Mouse (Mus musculus) megakaryocyte-erythroid progenitor cell, adult 5-6 weeks (primary cell): Measurements from ENCODE around the gene Gm6337. TPM values are rescaled to one million over a fixed set of nuclear protein-coding genes. Genes with fewer than 3 reads are reported as not detected.
"Not testable (repeated sequence)": the region's sequence is repeated elsewhere in the genome, so short reads cannot be mapped to it uniquely, and the experiment has no call there.

Experiments used
- ATAC-seq: replicated peaks from 2 replicates; pipeline ENCODE4 v1.8.0; 2016; ENCODE audit warnings: mild to moderate bottlenecking, inconsistent platforms; ENCODE audit not compliant: severe bottlenecking, poor library complexity, low FRiP score, low TSS enrichment
- total RNA-seq, 2 experiments: library from RNA; stranded (forward) in 1 of 2; stranded (reverse) in 1 of 2; fragments of 200-1000, 215-1000 nt in 1 of 2; fragments of >200 nt in 1 of 2; fragmentation: Nextera tagmentation in 1 of 2; gene quantifications; 2 replicates each; pipeline ENCODE4 v1.2.3; 2014 to 2017

Gm6337 gene
- total RNA-seq (2014; fragmentation: Nextera tagmentation) (not detected in 2 replicates), total RNA-seq (2017) (not detected in 2 replicates)

- not testable (repeated sequence) for ATAC-seq
Measured at GRCm38 (mm10) chr14:6058167-6058566, at the start of gene Gm6337. TSS of gene Gm6337 (minus strand) at chr14:6058267.

- not testable (repeated sequence) for ATAC-seq
Measured at GRCm38 (mm10) chr14:6107500-6107899, 49.4 kb upstream of the Gm6337 start.

GRCm38 (mm10) chr14:6093842-6094241, 35.8 kb upstream of the Gm6337 start, which contains the start of gene Gm8206:
TSS of gene Gm8206 (minus strand) at chr14:6093942.
- ATAC-seq = not testable (repeated sequence)

Other genes starting within 250 kb of the Gm6337 start
- gene Gm3424, start 227.9 kb downstream of the Gm6337 start, total RNA-seq (2014; fragmentation: Nextera tagmentation) = not detected in 2 replicates
- gene Gm3424, start 227.9 kb downstream of the Gm6337 start, total RNA-seq (2017) = not detected in 2 replicates
- not detected in 2 replicates for gene Gm8237, start 177.9 kb downstream of the Gm6337 start, total RNA-seq (2014; fragmentation: Nextera tagmentation)
- gene Gm8237, start 177.9 kb downstream of the Gm6337 start, total RNA-seq (2017) = not detected in 2 replicates
- not detected in 2 replicates for gene Gm3248, start 96.5 kb downstream of the Gm6337 start, total RNA-seq (2014; fragmentation: Nextera tagmentation)
- not detected in 2 replicates for gene Gm3248, start 96.5 kb downstream of the Gm6337 start, total RNA-seq (2017)
- gene Gm3453, start 79.1 kb downstream of the Gm6337 start, total RNA-seq (2014; fragmentation: Nextera tagmentation) = not detected in 2 replicates
- not detected in 2 replicates for gene Gm3453, start 79.1 kb downstream of the Gm6337 start, total RNA-seq (2017)
- not detected in 2 replicates for gene Gm8206, start 35.7 kb upstream of the Gm6337 start, total RNA-seq (2014; fragmentation: Nextera tagmentation)
- gene Gm8206, start 35.7 kb upstream of the Gm6337 start, total RNA-seq (2017) = not detected in 2 replicates
- not detected in 2 replicates for gene Gm3468, start 50.4 kb upstream of the Gm6337 start, total RNA-seq (2014; fragmentation: Nextera tagmentation)
- gene Gm3468, start 50.4 kb upstream of the Gm6337 start, total RNA-seq (2017) = 0.65 TPM in 1 of 2 replicates, not detected in the other
- not detected in 2 replicates for gene Gm3476, start 67.5 kb upstream of the Gm6337 start, total RNA-seq (2014; fragmentation: Nextera tagmentation)
- not detected in 2 replicates for gene Gm3476, start 67.5 kb upstream of the Gm6337 start, total RNA-seq (2017)
- not detected in 2 replicates for gene Gm21560, start 161.0 kb upstream of the Gm6337 start, total RNA-seq (2014; fragmentation: Nextera tagmentation)
- gene Gm21560, start 161.0 kb upstream of the Gm6337 start, total RNA-seq (2017) = not detected in 2 replicates
- not detected in 2 replicates for gene Gm3411, start 229.0 kb upstream of the Gm6337 start, total RNA-seq (2014; fragmentation: Nextera tagmentation)
- not detected in 2 replicates for gene Gm3411, start 229.0 kb upstream of the Gm6337 start, total RNA-seq (2017)
- not detected in 2 replicates for gene Gm21103, start 246.6 kb upstream of the Gm6337 start, total RNA-seq (2014; fragmentation: Nextera tagmentation)
- gene Gm21103, start 246.6 kb upstream of the Gm6337 start, total RNA-seq (2017) = not detected in 2 replicates